Mouse (Mus musculus): ENCODE results near the gene Hsd17b1. TPM values are rescaled to one million over a fixed set of nuclear protein-coding genes. Genes with fewer than 3 reads are reported as not detected.
A peak's percentile ranks its signal among the peaks of the same experiment; 100 is the strongest.
"Not testable (repeated sequence)": the region's sequence is repeated elsewhere in the genome, so short reads cannot be mapped to it uniquely, and the experiment has no call there.

Gene Hsd17b1
- polyA plus RNA-seq, 1 experiment from 2014 or later, result 0.17 TPM

- 92% methylated on average over 3 of the region's 3 CpGs for WGBS
- Histone ChIP-seq H3K4me1 (peaks cover 26% of the 10 kb centered on the region), H3K27ac (replicated peaks) (no peak overlapping the region), H3K9me3 (peaks cover 3% of the 10 kb centered on the region; the same call in 1 of the 2 replicates), H3K4me2 (no peak overlapping the region), H3K36me3 (peaks cover 27% of the 10 kb centered on the region), H3K4me3 (no peak overlapping the region), H3K9ac (no peak overlapping the region), H3K27me3 (replicated peaks) (no peaks in the 10 kb centered on the region)
- no peak for ATAC-seq (ENCODE audit: extremely low read depth, insufficient number of reproducible peaks, low FRiP score, low TSS enrichment)
These were observed 34.0 kb downstream of the Hsd17b1 start for GRCm38 (mm10) chr11:101112186-101112585.

DNA sequence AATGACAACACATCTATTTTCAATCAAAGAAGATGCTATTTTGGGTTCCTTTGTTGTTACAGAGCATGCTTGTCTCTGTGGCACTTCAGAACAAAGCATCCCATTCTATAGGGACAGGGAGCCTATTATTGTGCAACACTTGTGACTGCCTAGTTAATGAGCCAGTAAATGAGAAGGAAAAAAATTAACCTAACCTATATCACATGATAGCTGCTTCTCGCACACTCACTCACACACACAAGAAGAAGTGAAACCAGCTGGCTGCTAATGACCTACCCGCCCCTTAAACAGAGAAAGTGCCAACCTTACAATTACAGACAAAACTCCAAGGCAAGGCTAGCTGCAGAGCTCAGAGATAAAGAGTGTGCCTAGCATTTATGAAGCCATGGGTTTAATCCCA lies 37.4 kb downstream of the Hsd17b1 start:
- WGBS, result 70% methylated on average over 2 of the region's 2 CpGs
- H3K9me3 ChIP-seq, result peaks cover 3% of the 10 kb centered on the region; the same call in 1 of the 2 replicates
- H3K9ac ChIP-seq, result peak overlapping the region; percentile 65
- no peaks in the 10 kb centered on the region for H3K27me3 ChIP-seq (replicated peaks)
- 0 out of 2 replicates have a peak overlapping the region, but pooled peaks have one; percentile 1 for H3K27ac ChIP-seq (replicated peaks)
- ATAC-seq (ENCODE audit: extremely low read depth, insufficient number of reproducible peaks, low FRiP score, low TSS enrichment), result no peak
- H3K4me2 ChIP-seq, result no peak overlapping the region
- no peak overlapping the region for H3K4me3 ChIP-seq
- peaks cover 45% of the 10 kb centered on the region for H3K4me1 ChIP-seq
- H3K36me3 ChIP-seq, result peaks cover 24% of the 10 kb centered on the region

- Histone ChIP-seq H3K36me3 (peaks cover 32% of the 10 kb centered on the region), H3K27me3 (replicated peaks) (no peaks in the 10 kb centered on the region), H3K9ac (peak overlapping the region; percentile 91), H3K9me3 (peaks cover under 1% of the 10 kb centered on the region; the same call in 1 of the 2 replicates), H3K4me1 (peaks cover 50% of the 10 kb centered on the region), H3K4me2 (peak overlapping the region; percentile 99), H3K27ac (replicated peaks) (0 out of 2 replicates have a peak overlapping the region, but pooled peaks have one; percentile 8), H3K4me3 (peak overlapping the region; percentile 81)
- 28% methylated on average over 4 of the region's 4 CpGs for WGBS
- ATAC-seq (ENCODE audit: extremely low read depth, insufficient number of reproducible peaks, low FRiP score, low TSS enrichment), result no peak
These were observed 39.9 kb downstream of the Hsd17b1 start for GRCm38 (mm10) chr11:101118105-101118504.

DNA sequence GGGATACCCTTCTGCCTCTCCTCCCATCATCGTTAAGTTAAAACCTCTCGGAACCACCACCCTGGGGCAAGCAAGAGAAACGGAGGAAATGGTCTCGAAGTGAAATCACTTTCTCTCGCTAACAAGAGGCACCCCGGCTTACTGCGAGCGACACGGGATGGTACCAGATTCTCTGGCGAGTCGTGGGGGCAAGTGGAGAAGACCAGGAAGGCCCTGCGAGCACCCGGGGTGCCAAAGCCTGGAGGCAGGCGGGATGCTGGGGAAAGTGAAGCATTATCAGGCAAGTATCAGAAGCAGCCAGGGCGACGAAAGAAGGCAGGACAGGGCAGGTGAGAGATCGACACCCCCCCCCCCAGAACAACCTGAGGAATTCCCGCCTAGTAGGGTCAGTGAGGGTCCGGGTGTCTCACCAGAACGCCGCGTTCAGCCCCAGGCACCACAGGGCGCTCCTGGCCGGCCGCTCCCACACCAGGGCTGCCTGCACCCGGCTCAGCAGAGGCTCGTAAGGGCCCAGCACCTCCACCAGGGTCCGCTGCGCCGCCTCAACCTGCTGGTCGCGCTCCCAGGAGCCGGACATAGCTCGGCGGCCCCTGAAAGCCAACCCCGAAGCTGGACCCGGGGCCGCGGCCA lies 41.0 kb downstream of the Hsd17b1 start:
- H3K4me2 ChIP-seq, result peak overlapping the region; percentile 99
- H3K27ac ChIP-seq (replicated peaks), result peak overlapping the region; percentile 94
- ATAC-seq (ENCODE audit: extremely low read depth, insufficient number of reproducible peaks, low FRiP score, low TSS enrichment), result peak; percentile 73
- no peaks in the 10 kb centered on the region for H3K27me3 ChIP-seq (replicated peaks)
- H3K4me1 ChIP-seq, result peaks cover 50% of the 10 kb centered on the region
- under 1% methylated on average over 36 of the region's 39 CpGs for WGBS
- no peaks in the 10 kb centered on the region for H3K9me3 ChIP-seq
- H3K9ac ChIP-seq, result peak overlapping the region; percentile 91
- H3K4me3 ChIP-seq, result peak overlapping the region; percentile 81
- peaks cover 35% of the 10 kb centered on the region for H3K36me3 ChIP-seq

- Histone ChIP-seq H3K9ac (peak within 1 kb of the TSS; percentile 93), H3K4me2 (peak within 1 kb of the TSS; percentile 99), H3K4me1 (peaks cover 49% of the 10 kb centered on the region), H3K27ac (replicated peaks) (peak within 1 kb of the TSS; percentile 94), H3K4me3 (peak within 1 kb of the TSS; percentile 81), H3K9me3 (no peaks in the 10 kb centered on the region), H3K36me3 (peaks cover 41% of the 10 kb centered on the region), H3K27me3 (replicated peaks) (no peaks in the 10 kb centered on the region)
- WGBS, result under 1% methylated on average over 61 of the region's 61 CpGs
- ATAC-seq (ENCODE audit: extremely low read depth, insufficient number of reproducible peaks, low FRiP score, low TSS enrichment), result peak; percentile 95
These were observed 41.7 kb downstream of the Hsd17b1 start, which contains the start of the genes Retreg3 and Tubg1 for GRCm38 (mm10) chr11:101119761-101120544. Retreg3 (minus strand) TSS chr11:101119893. Tubg1 (plus strand) TSS chr11:101119938.

- H3K9me3 ChIP-seq, result no peaks in the 10 kb centered on the region
- peaks cover 48% of the 10 kb centered on the region for H3K36me3 ChIP-seq
- no peak for ATAC-seq (ENCODE audit: extremely low read depth, insufficient number of reproducible peaks, low FRiP score, low TSS enrichment)
These were observed 42.5 kb downstream of the Hsd17b1 start for GRCm38 (mm10) chr11:101120545-101121188.

GRCm38 (mm10) chr11:101124494-101124893 lies 46.3 kb downstream of the Hsd17b1 start:
- ATAC-seq (ENCODE audit: extremely low read depth, insufficient number of reproducible peaks, low FRiP score, low TSS enrichment); H3K4me2 ChIP-seq; H3K27me3 ChIP-seq (replicated peaks); H3K4me3 ChIP-seq; H3K9me3 ChIP-seq; H3K27ac ChIP-seq (replicated peaks); H3K9ac ChIP-seq: not testable (repeated sequence)
- peaks cover 17% of the 10 kb centered on the region for H3K4me1 ChIP-seq
- 91% methylated on average over 8 of the region's 8 CpGs for WGBS
- peaks cover 58% of the 10 kb centered on the region for H3K36me3 ChIP-seq

More at GRCm38 (mm10) chr11:101120545-101121188, 42.5 kb downstream of the Hsd17b1 start:
- Histone ChIP-seq H3K4me3 (peak overlapping the region; percentile 81), H3K9ac (peak overlapping the region; percentile 93), H3K4me2 (peak overlapping the region; percentile 99), H3K27ac (replicated peaks) (peak overlapping the region; percentile 94), H3K4me1 (peaks cover 43% of the 10 kb centered on the region), H3K27me3 (replicated peaks) (no peaks in the 10 kb centered on the region)
- WGBS, result 19% methylated on average over 19 of the region's 19 CpGs

DNA sequence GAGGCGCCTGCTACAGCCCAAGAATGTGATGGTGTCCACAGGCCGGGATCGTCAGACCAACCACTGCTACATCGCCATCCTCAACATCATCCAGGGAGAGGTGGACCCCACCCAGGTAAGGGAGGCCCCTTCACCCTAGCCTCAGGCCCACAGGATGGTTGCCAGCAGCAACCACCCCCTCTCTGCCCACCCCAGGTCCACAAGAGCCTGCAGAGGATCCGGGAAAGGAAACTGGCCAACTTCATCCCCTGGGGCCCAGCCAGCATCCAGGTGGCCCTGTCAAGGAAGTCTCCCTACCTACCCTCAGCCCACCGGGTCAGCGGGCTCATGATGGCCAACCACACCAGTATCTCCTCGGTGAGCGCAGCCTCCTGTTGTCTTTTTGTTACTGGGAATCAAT lies 46.8 kb downstream of the Hsd17b1 start:
- Histone ChIP-seq H3K4me1 (peaks cover 19% of the 10 kb centered on the region), H3K36me3 (peaks cover 58% of the 10 kb centered on the region)
- 94% methylated on average over 9 of the region's 9 CpGs for WGBS
- H3K9ac ChIP-seq; H3K4me3 ChIP-seq; H3K27me3 ChIP-seq (replicated peaks); ATAC-seq (ENCODE audit: extremely low read depth, insufficient number of reproducible peaks, low FRiP score, low TSS enrichment); H3K27ac ChIP-seq (replicated peaks); H3K9me3 ChIP-seq; H3K4me2 ChIP-seq: not testable (repeated sequence)

DNA sequence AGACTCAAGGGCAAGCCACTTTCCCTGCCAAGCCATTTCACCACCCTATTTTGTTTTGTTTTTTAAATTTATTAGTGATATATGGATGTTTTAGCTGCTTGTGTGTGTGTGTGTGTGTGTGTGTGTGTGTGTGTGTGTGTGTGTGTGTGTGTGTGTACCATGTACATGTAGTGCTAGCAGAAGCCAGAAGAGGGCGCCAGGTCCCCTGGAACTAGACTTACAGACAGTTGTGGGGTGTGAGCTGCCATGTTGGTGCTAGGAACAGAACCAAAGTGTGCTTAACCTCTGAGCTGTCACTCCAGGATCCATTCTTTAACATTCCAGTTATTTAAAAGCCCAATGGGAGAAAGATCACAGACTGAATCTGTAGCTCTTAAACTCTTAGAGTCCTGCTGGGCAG lies 48.9 kb downstream of the Hsd17b1 start:
- Histone ChIP-seq H3K27me3 (replicated peaks) (no peaks in the 10 kb centered on the region), H3K9me3 (no peaks in the 10 kb centered on the region), H3K9ac (no peak overlapping the region), H3K27ac (replicated peaks) (no peak overlapping the region), H3K36me3 (peaks cover 52% of the 10 kb centered on the region), H3K4me2 (no peak overlapping the region), H3K4me3 (no peak overlapping the region), H3K4me1 (peaks cover 18% of the 10 kb centered on the region)
- no peak for ATAC-seq (ENCODE audit: extremely low read depth, insufficient number of reproducible peaks, low FRiP score, low TSS enrichment)
- 90% methylated on average over 1 of the region's 1 CpGs for WGBS

- no peaks in the 10 kb centered on the region for H3K9me3 ChIP-seq
- 84% methylated on average over 11 of the region's 11 CpGs for WGBS
- peaks cover 31% of the 10 kb centered on the region for H3K36me3 ChIP-seq
- H3K9ac ChIP-seq, result no peak overlapping the region
- peaks cover 21% of the 10 kb centered on the region for H3K4me1 ChIP-seq
- no peak overlapping the region for H3K4me2 ChIP-seq
- no peak overlapping the region for H3K27ac ChIP-seq (replicated peaks)
- ATAC-seq (ENCODE audit: extremely low read depth, insufficient number of reproducible peaks, low FRiP score, low TSS enrichment), result no peak
- H3K27me3 ChIP-seq (replicated peaks), result no peaks in the 10 kb centered on the region
- no peak overlapping the region for H3K4me3 ChIP-seq
These were observed 50.9 kb downstream of the Hsd17b1 start for GRCm38 (mm10) chr11:101128996-101129577.

Data from heart, embryonic 13.5 days (tissue).